Mouse (Mus musculus) lung, adult 2 months (tissue): ENCODE results near the gene Ablim1.

Experiments
- CTCF ChIP-seq: fragments of 200-500 bp; IDR thresholded peaks from 2 replicates; pipeline ENCODE4 v1.5.1; 2011; ENCODE audit warnings: mild to moderate bottlenecking, low read length, control low read depth; ENCODE audit not compliant: insufficient read depth
- POLR2A ChIP-seq: fragments of 200-500 bp; IDR thresholded peaks from 2 replicates; pipeline ENCODE4 v1.6.1; 2011; ENCODE audit warnings: low read depth, mild to moderate bottlenecking, control low read depth, low read length, borderline replicate concordance; ENCODE audit errors: extremely low read depth

DNA sequence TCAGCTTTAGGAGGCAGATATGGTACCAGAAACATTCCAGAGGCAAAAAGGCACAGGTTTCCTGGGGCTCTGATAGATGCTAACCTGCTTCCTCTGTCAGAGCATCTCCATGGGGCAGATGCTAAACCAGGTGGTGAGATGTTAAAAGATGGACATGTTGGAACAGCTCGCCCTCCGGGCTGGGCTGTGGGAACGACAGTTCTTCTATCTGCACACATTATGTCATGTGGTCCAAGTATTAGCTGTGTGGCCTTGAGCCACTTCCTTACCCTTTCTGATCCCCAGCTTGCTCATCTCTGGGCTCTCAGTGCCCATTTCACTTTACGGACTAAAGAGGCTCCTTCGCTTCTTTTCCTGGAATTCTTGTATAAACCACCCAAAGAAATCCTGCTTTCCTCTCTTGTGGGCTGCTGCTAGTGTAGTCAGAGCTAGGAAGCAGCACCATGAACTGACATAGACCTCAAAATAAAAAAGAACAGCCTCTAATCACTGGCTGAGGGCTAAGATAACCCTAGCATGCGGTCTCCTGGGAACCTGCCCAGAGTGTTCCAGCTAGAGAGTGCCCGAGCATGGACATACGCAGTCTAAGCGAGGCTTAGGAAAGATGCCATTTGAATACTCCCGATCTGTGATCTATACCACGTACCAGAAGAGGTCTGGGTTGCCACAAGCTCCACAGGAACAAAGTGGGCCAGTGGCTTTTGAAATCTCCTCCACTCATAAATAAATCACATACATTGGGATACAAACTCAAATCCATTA is 119.4 kb downstream of the Ablim1 start:
- no peak for TF ChIP-seq POLR2A
- TF ChIP-seq CTCF: no peak
